23 mouse cellular contexts compared by ENCODE assay signal in genomic region chr9:30539858-30540257, GRCm38 (mm10).
"Had no signal": no experiment of that assay in that cellular context is flagged by ENCODE, and none has a peak within 500 bp of the region (broad histone marks: within the 10 kb centered on the region; RNA-seq: fewer than 3 reads in every experiment).

No protein-coding gene starts in this region.

- H3K27me3 ChIP-seq: heart, embryonic 13.5 days; heart, embryonic 15.5 days; hindbrain, embryonic 13.5 days; hindbrain, embryonic 15.5 days; kidney, embryonic 15.5 days; limb, embryonic 13.5 days; limb, embryonic 15.5 days; liver, embryonic 12.5 days had no signal

- DNase-seq: gastrocnemius, adult 2 months; gastrocnemius, postnatal 10 days; gastrocnemius, postnatal 25 days; heart, adult 2 months; heart, postnatal 14 days; heart, postnatal 36 days; kidney, adult 11 months; kidney, adult 2 months; kidney, adult 9 months; kidney, postnatal 14 days; kidney, postnatal 36 days; layer of hippocampus, adult 9-11 months; layer of hippocampus, postnatal 36 days; left cerebral cortex, postnatal 4 days had no signal

- H3K36me3 ChIP-seq: heart, embryonic 13.5 days; heart, embryonic 15.5 days; hindbrain, embryonic 13.5 days; hindbrain, embryonic 15.5 days; kidney, embryonic 15.5 days; limb, embryonic 13.5 days; limb, embryonic 15.5 days; liver, embryonic 12.5 days had no signal

- H3K4me2 ChIP-seq: heart, embryonic 11.5 days; heart, embryonic 13.5 days; heart, embryonic 15.5 days; hindbrain, embryonic 13.5 days; hindbrain, embryonic 15.5 days; kidney, embryonic 15.5 days; limb, embryonic 13.5 days; limb, embryonic 15.5 days; liver, embryonic 12.5 days had no signal

- H3K4me3 ChIP-seq: gastrocnemius, adult 2 months; heart, adult 2 months; heart, embryonic 13.5 days; heart, embryonic 15.5 days; hindbrain, embryonic 13.5 days; hindbrain, embryonic 15.5 days; kidney, embryonic 15.5 days; limb, embryonic 13.5 days; limb, embryonic 15.5 days; liver, embryonic 12.5 days had no signal
